Mouse (Mus musculus): ENCODE measurements at regions not wholly inside any gene's neighbourhood (a gene's known extent, or its start where the extent isn't known, plus 50 kb on each side); places are given as distances from the start of the nearest gene placed in this dataset.

DNA sequence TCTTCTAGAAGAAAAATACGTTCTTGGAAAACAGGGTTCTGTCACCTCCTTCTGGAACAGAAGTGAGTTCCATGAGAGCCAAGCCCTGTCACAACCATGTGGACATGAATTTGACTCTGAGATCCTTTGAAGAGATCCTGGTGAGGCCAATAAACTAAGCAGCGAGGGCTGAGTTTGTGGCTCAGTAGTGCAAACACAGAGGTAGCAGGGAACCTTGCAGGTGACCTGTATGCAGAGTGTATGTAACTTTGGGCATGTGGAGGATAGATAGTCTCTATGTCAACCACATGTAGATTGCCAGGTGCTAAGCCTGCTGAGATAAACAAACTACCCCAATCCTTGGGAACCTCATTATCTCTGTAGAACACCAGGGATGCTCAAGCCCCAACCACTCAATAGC lies 232.4 kb upstream of the Irx1 start:
- no peak for TF ChIP-seq GATA1 (IDR thresholded peaks at IDR 0.05; ENCODE audit: borderline replicate concordance, low read length)
- no peak for TF ChIP-seq FLI1 (IDR thresholded peaks at IDR 0.05; ENCODE audit: low read length)
